Mouse (Mus musculus): ENCODE measurements around the gene Neu1. TPM values are rescaled to one million over a fixed set of nuclear protein-coding genes. Genes with fewer than 3 reads are reported as not detected.

The Neu1 gene
- polyA plus RNA-seq, 1 experiment from 2014 or later: 81.2 TPM

DNA sequence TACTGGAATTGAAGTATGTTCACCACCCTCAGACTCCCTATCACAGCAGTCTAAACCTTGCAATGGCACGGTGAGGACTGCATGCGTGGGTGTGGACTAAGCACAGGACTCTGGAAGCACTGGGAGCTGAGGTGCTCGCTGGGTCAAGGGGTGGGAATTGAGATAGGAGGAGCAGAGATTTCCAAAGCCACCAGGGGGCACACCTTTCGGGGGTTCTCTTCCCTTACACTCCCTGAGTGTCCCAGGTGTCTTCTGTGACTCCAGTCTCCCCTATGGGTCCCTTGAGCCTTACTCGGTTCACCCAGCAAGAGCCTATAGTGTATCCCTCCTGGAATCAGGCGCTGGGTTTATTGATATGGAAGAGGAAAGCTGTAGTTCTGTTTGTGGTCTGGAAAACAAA lies 8.1 kb upstream of the Neu1 start:
- no peak overlapping the region for H3K27ac ChIP-seq
- no peaks in the 10 kb centered on the region for H3K36me3 ChIP-seq (ENCODE audit: inconsistent target)
- 80% methylated on average over 6 of the region's 6 CpGs for WGBS (ENCODE audit: missing documents)
- no peak overlapping the region for H3K4me3 ChIP-seq (ENCODE audit: inconsistent target)
- H3K79me2 ChIP-seq (ENCODE audit: inconsistent target): no peaks in the 10 kb centered on the region

DNA sequence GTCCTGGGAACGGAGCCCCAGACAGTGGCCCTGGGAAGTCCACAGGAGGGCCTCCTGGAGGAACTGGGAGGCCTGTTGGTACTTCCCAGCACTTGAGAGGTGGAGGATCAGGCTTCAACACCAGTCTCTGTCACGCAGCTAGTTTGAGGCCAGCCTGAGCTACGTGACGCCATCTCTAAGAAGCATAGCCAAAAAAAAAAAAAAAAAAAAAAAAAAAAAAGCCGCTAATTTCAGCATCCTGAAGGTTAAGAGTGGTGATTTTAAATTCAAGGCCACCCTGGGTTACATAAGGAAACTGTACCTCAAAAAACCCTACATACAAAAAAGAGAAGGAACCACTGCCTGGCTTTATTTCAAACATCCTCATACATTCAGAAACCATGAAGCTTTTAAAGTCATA lies 6.8 kb upstream of the Neu1 start:
- 86% methylated on average over 1 of the region's 5 CpGs for WGBS (ENCODE audit: missing documents)
- H3K27ac ChIP-seq: peak overlapping the region; percentile 78
- H3K79me2 ChIP-seq (ENCODE audit: inconsistent target): no peaks in the 10 kb centered on the region
- H3K36me3 ChIP-seq (ENCODE audit: inconsistent target): no peaks in the 10 kb centered on the region
- H3K4me3 ChIP-seq (ENCODE audit: inconsistent target): no peak overlapping the region

DNA sequence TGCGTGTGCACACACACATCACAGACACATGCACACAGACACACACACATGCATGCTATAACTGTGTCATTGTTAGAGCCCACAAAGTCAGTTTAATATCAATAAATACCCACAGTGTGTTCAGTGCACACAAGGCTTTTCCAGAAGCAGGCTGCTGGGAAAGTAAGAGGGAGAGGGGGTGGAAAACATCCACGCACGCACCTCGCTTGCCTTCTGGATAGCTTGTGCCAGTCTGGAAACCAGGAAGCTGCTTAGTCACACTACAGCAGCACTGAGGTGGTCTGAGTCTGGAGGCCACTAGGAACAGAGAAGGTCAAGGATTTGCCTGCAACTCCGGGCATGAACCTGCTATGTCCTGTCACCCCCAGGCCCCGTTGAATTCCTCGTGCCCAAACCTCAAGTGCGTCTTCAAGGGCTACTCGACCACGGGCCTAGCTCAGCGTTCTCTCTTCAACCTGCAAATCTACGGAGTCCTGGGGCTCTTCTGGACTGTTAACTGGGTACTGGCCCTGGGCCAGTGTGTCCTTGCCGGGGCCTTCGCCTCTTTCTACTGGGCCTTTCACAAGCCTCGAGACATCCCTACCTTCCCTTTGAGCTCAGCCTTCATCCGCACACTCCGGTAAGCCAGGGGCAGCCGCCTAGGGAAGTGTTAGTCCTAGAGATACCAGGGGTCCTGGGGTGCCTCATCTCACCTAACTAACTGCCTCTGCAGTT lies 3.6 kb upstream of the Neu1 start:
- 93% methylated on average over 18 of the region's 18 CpGs for WGBS (ENCODE audit: missing documents)
- no peak overlapping the region for H3K4me3 ChIP-seq (ENCODE audit: inconsistent target)

DNA sequence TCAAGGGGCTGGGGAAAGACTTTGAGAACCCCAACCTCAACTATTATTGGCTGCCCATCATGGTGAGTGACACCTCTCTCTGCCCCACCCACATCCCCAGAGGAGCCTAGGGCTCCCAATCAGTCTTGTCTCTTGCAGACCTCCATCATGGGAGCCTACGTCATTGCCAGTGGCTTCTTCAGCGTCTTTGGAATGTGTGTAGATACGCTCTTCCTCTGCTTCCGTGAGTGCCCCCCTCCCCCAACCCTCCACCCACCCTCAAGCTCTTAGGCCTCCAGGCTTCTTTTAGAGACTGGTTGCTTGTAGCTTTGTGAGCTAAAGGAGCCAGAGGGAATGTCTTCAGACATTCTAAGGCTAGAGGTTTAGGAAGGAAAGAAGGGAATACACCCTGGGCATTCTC lies 2.2 kb upstream of the Neu1 start:
- 85% methylated on average over 4 of the region's 4 CpGs for WGBS (ENCODE audit: missing documents)
- Histone ChIP-seq H3K79me2 (ENCODE audit: inconsistent target) (peaks cover 27% of the 10 kb centered on the region), H3K4me3 (ENCODE audit: inconsistent target) (no peak overlapping the region), H3K27ac (no peak overlapping the region), H3K36me3 (ENCODE audit: inconsistent target) (peaks cover 14% of the 10 kb centered on the region; the same call in 1 of the 2 replicates)

More for the DNA sequence above, 3.6 kb upstream of the Neu1 start:
- H3K79me2 ChIP-seq (ENCODE audit: inconsistent target): peaks cover 13% of the 10 kb centered on the region
- H3K36me3 ChIP-seq (ENCODE audit: inconsistent target): 0 out of 2 replicates have a peak, but pooled peaks cover under 1% of the 10 kb centered on the region
- no peak overlapping the region for H3K27ac ChIP-seq

DNA sequence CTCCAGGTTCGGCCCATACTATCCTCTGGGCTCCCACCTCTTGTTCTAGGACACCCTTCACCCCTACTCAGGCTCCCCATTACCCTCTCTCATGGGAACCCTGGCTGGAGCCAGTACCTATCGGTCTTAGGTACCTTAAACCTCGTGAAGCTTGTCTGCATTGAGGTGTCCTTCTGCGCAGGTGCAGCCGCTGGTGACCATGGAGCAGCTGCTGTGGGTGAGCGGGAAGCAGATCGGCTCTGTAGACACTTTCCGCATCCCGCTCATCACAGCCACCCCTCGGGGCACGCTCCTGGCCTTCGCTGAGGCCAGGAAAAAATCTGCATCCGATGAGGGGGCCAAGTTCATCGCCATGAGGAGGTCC lies 664 bp downstream of the Neu1 start:
- WGBS (ENCODE audit: missing documents): 9% methylated on average over 14 of the region's 14 CpGs
- H3K27ac ChIP-seq: peak overlapping the region; percentile 78
- H3K36me3 ChIP-seq (ENCODE audit: inconsistent target): peaks cover 40% of the 10 kb centered on the region

DNA sequence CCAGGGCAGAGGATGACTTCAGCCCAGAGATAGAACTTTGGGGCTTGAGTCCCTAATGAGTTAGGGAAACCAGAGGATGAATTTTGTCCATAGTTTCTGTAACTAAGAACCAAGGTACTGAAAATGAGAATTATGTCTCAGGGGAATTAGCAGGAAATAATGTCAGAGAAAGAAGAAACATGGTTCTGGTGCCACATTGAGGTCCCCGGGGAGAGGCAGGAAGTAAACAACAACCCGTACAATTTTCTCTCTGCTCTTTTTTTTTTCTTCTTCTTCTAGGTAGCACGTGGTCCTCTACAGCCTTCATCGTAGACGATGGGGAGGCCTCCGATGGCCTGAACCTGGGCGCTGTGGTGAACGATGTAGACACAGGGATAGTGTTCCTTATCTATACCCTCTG lies 1.2 kb downstream of the Neu1 start:
- WGBS (ENCODE audit: missing documents): 51% methylated on average over 8 of the region's 8 CpGs
- Histone ChIP-seq H3K4me3 (ENCODE audit: inconsistent target) (peak overlapping the region; percentile 99), H3K27ac (peak overlapping the region; percentile 78), H3K79me2 (ENCODE audit: inconsistent target) (peaks cover 48% of the 10 kb centered on the region), H3K36me3 (ENCODE audit: inconsistent target) (peaks cover 41% of the 10 kb centered on the region)

More for the DNA sequence above, 664 bp downstream of the Neu1 start:
- Histone ChIP-seq H3K79me2 (ENCODE audit: inconsistent target) (peaks cover 48% of the 10 kb centered on the region), H3K4me3 (ENCODE audit: inconsistent target) (peak overlapping the region; percentile 99)

DNA sequence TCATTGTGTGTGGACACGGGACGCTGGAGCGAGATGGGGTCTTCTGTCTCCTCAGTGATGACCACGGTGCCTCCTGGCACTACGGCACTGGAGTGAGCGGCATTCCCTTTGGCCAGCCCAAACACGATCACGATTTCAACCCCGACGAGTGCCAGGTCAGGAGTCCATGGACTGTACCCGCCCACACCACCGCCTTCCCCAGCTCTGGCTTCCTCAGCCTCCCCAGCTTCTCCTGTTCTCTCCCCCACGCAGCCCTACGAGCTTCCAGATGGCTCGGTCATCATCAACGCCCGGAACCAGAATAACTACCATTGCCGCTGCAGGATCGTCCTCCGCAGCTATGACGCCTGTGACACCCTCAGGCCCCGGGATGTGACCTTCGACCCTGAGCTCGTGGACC lies 3.0 kb downstream of the Neu1 start:
- H3K27ac ChIP-seq: no peak overlapping the region
- WGBS (ENCODE audit: missing documents): 86% methylated on average over 23 of the region's 24 CpGs
- peaks cover 48% of the 10 kb centered on the region for H3K79me2 ChIP-seq (ENCODE audit: inconsistent target)
- H3K36me3 ChIP-seq (ENCODE audit: inconsistent target): peaks cover 41% of the 10 kb centered on the region
- no peak overlapping the region for H3K4me3 ChIP-seq (ENCODE audit: inconsistent target)

DNA sequence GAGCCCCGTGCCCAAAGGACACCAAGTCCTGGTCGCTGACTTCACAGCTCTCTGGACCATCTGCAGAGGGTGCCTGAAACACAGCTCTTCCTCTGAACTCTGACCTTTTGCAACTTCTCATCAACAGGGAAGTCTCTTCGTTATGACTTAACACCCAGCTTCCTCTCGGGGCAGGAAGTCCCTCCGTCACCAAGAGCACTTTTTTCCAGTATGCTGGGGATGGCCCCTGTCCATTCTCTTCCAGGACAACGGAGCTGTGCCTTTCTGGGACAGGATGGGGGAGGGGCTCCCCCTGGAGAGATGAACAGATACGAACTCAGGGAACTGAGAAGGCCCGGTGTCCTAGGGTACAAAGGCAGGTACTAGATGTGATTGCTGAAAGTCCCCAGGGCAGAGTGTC lies 3.8 kb downstream of the Neu1 start:
- Histone ChIP-seq H3K4me3 (ENCODE audit: inconsistent target) (no peak overlapping the region), H3K79me2 (ENCODE audit: inconsistent target) (peaks cover 48% of the 10 kb centered on the region), H3K36me3 (ENCODE audit: inconsistent target) (peaks cover 41% of the 10 kb centered on the region), H3K27ac (0 out of 2 replicates have a peak overlapping the region, but pooled peaks have one; percentile 15)
- 37% methylated on average over 8 of the region's 8 CpGs for WGBS (ENCODE audit: missing documents)

DNA sequence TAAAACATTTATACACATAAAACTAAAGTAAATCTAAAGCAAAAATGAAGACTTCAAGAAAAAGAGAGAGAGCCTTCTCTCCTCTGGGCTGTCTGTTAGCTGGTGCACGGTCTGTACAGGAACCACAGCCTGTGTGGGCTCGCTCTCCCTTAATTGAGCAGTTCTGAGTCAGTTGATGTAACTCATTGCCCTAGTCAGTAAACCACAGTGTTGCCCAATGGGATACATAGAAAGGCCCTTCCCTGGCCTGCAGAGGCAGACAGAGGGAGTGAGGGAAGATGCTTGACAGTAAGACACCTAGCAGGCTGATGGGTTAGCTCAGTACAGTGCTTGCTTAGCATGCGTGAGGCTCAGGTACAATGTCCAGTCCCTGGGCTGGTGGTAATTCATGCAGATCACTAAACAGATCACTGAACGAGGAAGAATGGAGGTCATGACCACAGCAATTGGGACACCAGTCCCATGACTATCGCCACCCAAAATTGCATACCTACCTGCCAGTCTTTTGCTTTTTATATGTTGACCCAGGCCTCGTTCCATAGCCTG lies 7.0 kb downstream of the Neu1 start:
- H3K36me3 ChIP-seq (ENCODE audit: inconsistent target): peaks cover 35% of the 10 kb centered on the region
- WGBS (ENCODE audit: missing documents): 47% methylated on average over 6 of the region's 6 CpGs
- H3K79me2 ChIP-seq (ENCODE audit: inconsistent target): peaks cover 29% of the 10 kb centered on the region
- no peak overlapping the region for H3K4me3 ChIP-seq (ENCODE audit: inconsistent target)
- no peak overlapping the region for H3K27ac ChIP-seq

DNA sequence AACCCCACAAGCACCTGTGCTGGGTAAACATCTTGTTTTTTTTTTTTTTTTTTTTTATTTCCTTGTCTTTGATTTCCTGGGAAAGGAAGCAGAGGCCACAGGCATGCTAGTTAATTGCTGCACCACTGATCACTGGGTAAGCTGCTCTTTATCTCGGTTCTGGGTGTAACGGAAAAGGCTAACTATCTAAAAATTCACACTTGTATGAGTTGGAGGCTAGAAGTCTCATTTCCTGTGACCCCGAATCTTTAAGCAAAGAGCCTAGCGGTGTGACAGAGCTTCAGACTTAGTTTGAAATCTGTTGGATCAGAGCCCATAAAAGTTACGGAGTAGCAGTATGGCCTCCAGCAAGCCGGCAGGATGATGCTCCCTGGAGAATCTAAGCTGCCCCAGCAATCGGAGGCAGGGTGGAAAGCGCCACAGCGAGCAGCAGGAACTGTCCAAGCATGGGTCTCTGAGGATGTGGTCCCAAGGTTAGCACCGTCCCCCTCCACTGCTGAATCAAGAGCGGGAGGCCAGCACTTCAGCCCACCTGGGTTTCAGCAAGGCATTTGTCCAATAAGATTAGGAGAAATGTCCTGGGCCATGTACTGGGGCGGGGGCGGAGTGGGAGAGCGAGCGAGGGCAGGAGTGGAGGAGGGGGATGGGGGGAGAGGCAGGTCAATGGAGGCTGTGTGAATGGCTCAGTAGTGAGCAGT lies 10.4 kb downstream of the Neu1 start:
- 83% methylated on average over 15 of the region's 15 CpGs for WGBS (ENCODE audit: missing documents)
- H3K36me3 ChIP-seq (ENCODE audit: inconsistent target): peaks cover 2% of the 10 kb centered on the region; the same call in 1 of the 2 replicates
- no peak overlapping the region for H3K27ac ChIP-seq
- H3K79me2 ChIP-seq (ENCODE audit: inconsistent target): no peaks in the 10 kb centered on the region
- no peak overlapping the region for H3K4me3 ChIP-seq (ENCODE audit: inconsistent target)

DNA sequence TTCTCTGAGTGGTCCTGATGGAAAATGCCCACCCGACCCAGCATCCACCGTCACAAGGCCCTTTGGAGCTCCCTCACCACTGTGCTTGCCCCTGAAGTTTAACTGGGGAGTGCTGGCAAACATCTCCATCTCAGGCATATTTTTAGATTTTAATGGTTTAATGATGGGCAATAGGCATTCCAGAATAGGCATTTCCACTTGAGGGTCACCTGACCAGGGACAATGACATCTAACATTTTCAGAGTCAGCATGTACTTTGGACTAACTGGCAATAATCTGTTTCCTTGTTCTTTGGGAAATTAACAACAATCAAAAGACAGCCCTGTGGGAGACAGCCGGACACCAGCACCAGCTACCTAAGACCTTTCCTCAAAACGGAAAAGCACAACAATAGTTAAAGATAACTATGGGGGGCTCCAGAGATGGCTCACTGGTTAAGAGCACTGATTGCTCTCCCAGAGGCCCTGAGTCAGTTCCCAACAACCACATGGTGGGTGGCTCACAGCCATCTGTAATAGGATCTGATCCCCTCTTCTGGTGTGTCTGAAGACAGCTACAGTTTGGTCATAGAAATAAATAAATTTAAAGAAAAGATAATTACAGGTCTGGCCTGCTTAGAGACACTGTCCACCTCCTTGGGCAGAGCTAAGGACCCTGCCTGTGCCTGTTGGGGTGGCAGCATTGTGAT lies 12.2 kb downstream of the Neu1 start:
- no peak overlapping the region for H3K27ac ChIP-seq
- H3K79me2 ChIP-seq (ENCODE audit: inconsistent target): no peaks in the 10 kb centered on the region
- no peaks in the 10 kb centered on the region for H3K36me3 ChIP-seq (ENCODE audit: inconsistent target)
- H3K4me3 ChIP-seq (ENCODE audit: inconsistent target): no peak overlapping the region
- 95% methylated on average over 4 of the region's 4 CpGs for WGBS (ENCODE audit: missing documents)

DNA sequence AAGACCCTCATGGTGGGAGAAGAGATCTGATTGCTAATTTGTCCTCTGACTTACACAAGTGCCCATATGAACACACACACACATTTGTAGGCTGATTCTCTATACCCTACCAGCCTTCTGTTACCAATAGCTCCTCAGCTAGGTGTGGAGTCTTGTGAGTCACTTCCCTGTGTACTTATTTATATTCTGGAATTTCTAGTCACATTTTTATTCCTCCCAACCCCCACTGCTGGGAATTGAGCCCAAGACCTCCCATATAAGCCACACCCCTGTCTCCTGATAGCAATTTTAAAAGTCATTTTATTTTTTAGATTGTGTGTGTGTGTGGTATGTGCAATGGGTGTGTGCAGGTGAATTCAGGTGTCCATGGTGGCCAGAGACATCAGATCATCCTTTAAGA lies 13.3 kb downstream of the Neu1 start:
- H3K4me3 ChIP-seq (ENCODE audit: inconsistent target): no peak overlapping the region
- no peak overlapping the region for H3K27ac ChIP-seq
- no peaks in the 10 kb centered on the region for H3K79me2 ChIP-seq (ENCODE audit: inconsistent target)
- H3K36me3 ChIP-seq (ENCODE audit: inconsistent target): peaks cover under 1% of the 10 kb centered on the region; the same call in 1 of the 2 replicates

DNA sequence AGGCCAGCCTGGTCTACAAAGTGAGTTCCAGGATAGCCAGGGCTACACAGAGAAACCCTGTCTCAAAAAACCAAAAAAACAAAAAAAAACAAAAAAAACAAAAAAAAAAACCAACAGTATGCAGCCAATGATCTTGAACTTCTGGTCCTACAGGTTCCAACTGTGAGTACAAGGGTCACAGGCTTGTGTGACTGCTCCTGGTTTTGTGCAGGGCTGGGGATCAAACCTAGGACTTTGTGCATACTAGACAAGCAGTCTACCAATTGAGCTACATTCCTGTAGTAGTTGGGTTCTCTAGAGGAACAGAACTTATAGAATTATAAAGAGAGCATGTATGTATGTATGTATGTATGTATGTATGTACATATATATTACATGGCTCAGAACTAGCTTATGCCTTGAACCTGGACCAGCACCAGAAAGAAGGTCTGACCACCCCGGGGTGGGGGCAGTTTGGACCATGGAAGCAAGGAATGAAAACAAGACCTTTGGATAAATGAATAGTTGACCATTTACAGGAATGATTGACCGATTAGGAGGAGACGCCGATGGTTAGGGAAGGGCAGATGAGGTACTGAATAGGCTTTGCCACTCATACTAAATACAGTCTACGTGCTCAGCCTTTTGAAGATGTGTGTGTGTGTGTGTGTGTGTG lies 15.6 kb downstream of the Neu1 start:
- H3K79me2 ChIP-seq (ENCODE audit: inconsistent target): peaks cover 6% of the 10 kb centered on the region
- H3K36me3 ChIP-seq (ENCODE audit: inconsistent target): peaks cover 12% of the 10 kb centered on the region; the same call in 1 of the 2 replicates
- H3K4me3 ChIP-seq (ENCODE audit: inconsistent target): no peak overlapping the region
- H3K27ac ChIP-seq: no peak overlapping the region
- WGBS (ENCODE audit: missing documents): 94% methylated on average over 5 of the region's 5 CpGs

DNA sequence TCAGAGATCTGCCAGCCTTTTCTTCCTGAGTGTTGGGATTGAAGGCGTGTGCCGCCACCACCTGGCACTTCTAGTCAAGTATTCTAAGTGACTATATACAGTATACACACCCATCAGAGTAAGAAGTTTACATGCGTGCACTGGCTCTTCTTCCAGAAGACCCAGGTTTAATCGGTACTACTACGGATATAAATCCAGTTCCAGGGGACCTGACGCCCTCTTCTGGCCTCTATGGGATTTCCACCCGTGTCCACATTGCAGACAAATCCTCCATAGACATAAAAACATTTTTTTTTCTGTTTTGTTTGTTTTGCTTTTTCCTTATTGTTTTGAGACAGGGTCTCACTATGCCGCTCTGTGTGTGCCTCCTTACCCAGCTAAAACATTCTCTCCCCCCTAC lies 16.6 kb downstream of the Neu1 start:
- no peak overlapping the region for H3K27ac ChIP-seq
- no peak overlapping the region for H3K4me3 ChIP-seq (ENCODE audit: inconsistent target)
- WGBS (ENCODE audit: missing documents): 30% methylated on average over 6 of the region's 8 CpGs
- H3K79me2 ChIP-seq (ENCODE audit: inconsistent target): peaks cover 13% of the 10 kb centered on the region
- H3K36me3 ChIP-seq (ENCODE audit: inconsistent target): peaks cover 12% of the 10 kb centered on the region; the same call in 1 of the 2 replicates
